Mouse (Mus musculus) testis, adult 2 months (tissue): ENCODE data around the gene Enox1. TPM values are rescaled to one million over a fixed set of nuclear protein-coding genes. Genes with fewer than 3 reads are reported as not detected.

Experiments used
- H3K27ac ChIP-seq: fragments of 200-500 bp; 2 replicates; pipeline ENCODE4 v1.5.1; 2012; ENCODE audit warnings: low read depth, low read length; ENCODE audit not compliant: control insufficient read depth, insufficient read depth
- H3K27me3 ChIP-seq: fragments of 200-500 bp; 2 replicates; pipeline ENCODE4 v1.6.1; 2012; ENCODE audit warnings: mild to moderate bottlenecking, low read length, moderate library complexity; ENCODE audit not compliant: control insufficient read depth, insufficient read depth
- H3K36me3 ChIP-seq: fragments of 200-500 bp; 2 replicates; pipeline ENCODE4 v1.6.1; 2012; ENCODE audit warnings: mild to moderate bottlenecking, low read length; ENCODE audit not compliant: control insufficient read depth, insufficient read depth
- H3K4me1 ChIP-seq: fragments of 200-500 bp; 2 replicates; pipeline ENCODE4 v1.6.1; 2012; ENCODE audit warnings: low read length; ENCODE audit not compliant: control insufficient read depth, insufficient read depth
- H3K4me3 ChIP-seq: fragments of 200-500 bp; 2 replicates; pipeline ENCODE4 v1.5.1; 2012; ENCODE audit warnings: low read depth, mild to moderate bottlenecking, low read length, moderate library complexity, mixed read lengths; ENCODE audit not compliant: control insufficient read depth
- CTCF ChIP-seq: fragments of 200-500 bp; IDR thresholded peaks from 2 replicates; pipeline ENCODE4 v1.5.1; 2012; ENCODE audit warnings: low read depth, mild to moderate bottlenecking, inconsistent platforms, low read length, moderate library complexity; ENCODE audit not compliant: control insufficient read depth, insufficient read depth, insufficient replicate concordance
- POLR2A ChIP-seq: fragments of 200-500 bp; IDR thresholded peaks from 2 replicates; pipeline ENCODE4 v1.6.1; 2012; ENCODE audit warnings: low read depth, mild to moderate bottlenecking, inconsistent platforms, low read length, moderate library complexity; ENCODE audit not compliant: control insufficient read depth
- polyA plus RNA-seq: library from polyadenylated mRNA; depleted of rRNA; stranded (reverse); fragments of >200 nt; gene quantifications from 2 replicates; pipeline ENCODE4 v1.2.3, GENCODE M21; 2012

The Enox1 gene
- polyA plus RNA-seq, 1 experiment = 3.9 TPM

GRCm38 (mm10) chr14:77608182-77608839 is 451.7 kb downstream of the Enox1 start:
- Histone ChIP-seq H3K4me3 (no peak overlapping the region), H3K36me3 (no peaks in the 10 kb centered on the region), H3K27me3 (no peaks in the 10 kb centered on the region), H3K4me1 (no peaks in the 10 kb centered on the region), H3K27ac (no peak overlapping the region)
- TF ChIP-seq CTCF (no peak), POLR2A (no peak)

GRCm38 (mm10) chr14:77615201-77615600 is 458.6 kb downstream of the Enox1 start:
- H3K27ac ChIP-seq = no peak overlapping the region
- no peaks in the 10 kb centered on the region for H3K27me3 ChIP-seq
- H3K4me3 ChIP-seq = no peak overlapping the region
- H3K36me3 ChIP-seq = no peaks in the 10 kb centered on the region
- peaks cover 2% of the 10 kb centered on the region; the same call in 1 of the 2 replicates for H3K4me1 ChIP-seq
- TF ChIP-seq POLR2A (no peak), CTCF (no peak)

- no peak overlapping the region for H3K27ac ChIP-seq
These were observed 460.7 kb downstream of the Enox1 start for GRCm38 (mm10) chr14:77617250-77617649.

GRCm38 (mm10) chr14:77618131-77618805 is 461.7 kb downstream of the Enox1 start:
- Histone ChIP-seq H3K27me3 (no peaks in the 10 kb centered on the region), H3K4me3 (no peak overlapping the region), H3K36me3 (no peaks in the 10 kb centered on the region), H3K4me1 (peaks cover 2% of the 10 kb centered on the region; the same call in 1 of the 2 replicates), H3K27ac (no peak overlapping the region)
- TF ChIP-seq CTCF (no peak), POLR2A (no peak)

More at GRCm38 (mm10) chr14:77617250-77617649, 460.7 kb downstream of the Enox1 start:
- Histone ChIP-seq H3K4me3 (no peak overlapping the region), H3K27me3 (no peaks in the 10 kb centered on the region), H3K4me1 (peaks cover 2% of the 10 kb centered on the region; the same call in 1 of the 2 replicates), H3K36me3 (no peaks in the 10 kb centered on the region)
- no peak for TF ChIP-seq CTCF
- no peak for TF ChIP-seq POLR2A

GRCm38 (mm10) chr14:77621473-77622264 is 465.1 kb downstream of the Enox1 start:
- TF ChIP-seq POLR2A = no peak
- TF ChIP-seq CTCF = no peak
- Histone ChIP-seq H3K4me1 (no peaks in the 10 kb centered on the region), H3K27me3 (no peaks in the 10 kb centered on the region), H3K4me3 (no peak overlapping the region), H3K36me3 (no peaks in the 10 kb centered on the region), H3K27ac (no peak overlapping the region)

GRCm38 (mm10) chr14:77626557-77627507 is 470.3 kb downstream of the Enox1 start:
- Histone ChIP-seq H3K27me3 (no peaks in the 10 kb centered on the region), H3K36me3 (no peaks in the 10 kb centered on the region), H3K27ac (no peak overlapping the region), H3K4me1 (peaks cover 4% of the 10 kb centered on the region; the same call in 1 of the 2 replicates), H3K4me3 (no peak overlapping the region)
- TF ChIP-seq POLR2A = no peak
- TF ChIP-seq CTCF = no peak
